Comparison of ENCODE assay signal across 8 mouse cellular contexts in the genomic region with DNA sequence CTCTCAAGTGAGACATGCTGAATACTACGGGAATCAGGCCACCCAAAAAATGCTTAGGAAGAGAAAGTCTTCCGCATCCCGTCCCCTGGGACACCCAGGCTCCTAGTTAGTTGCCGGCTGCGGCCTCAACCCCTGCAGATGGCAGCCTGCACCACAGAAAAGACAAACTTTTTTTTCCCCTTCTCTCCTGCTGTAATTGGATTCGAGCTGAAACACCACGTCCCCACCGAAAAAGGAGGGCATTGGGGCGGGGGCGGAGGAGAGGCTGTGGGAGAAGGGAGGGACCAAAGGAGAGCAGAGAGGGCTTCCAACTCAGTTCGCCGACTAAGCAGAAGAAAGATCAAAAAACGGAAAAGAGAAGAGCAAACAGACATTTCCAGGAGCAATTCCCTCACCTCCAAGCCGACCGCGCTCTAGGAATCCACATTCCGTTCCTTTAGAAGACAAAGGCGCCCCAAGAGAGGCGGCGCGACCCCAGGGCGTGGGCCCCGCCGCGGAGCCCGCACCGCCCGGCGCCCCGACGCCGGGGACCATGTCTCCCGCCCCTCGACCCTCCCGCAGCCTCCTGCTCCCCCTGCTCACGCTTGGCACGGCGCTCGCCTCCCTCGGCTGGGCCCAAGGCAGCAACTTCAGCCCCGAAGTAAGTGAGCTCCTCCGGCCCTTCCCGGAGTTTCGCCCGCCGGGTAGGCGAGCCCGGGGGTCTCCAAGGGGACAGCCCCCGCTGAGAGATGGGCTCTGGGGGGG. TPM values are rescaled to one million over a fixed set of nuclear protein-coding genes. Genes with fewer than 3 reads are reported as not detected.
DNase-seq lines count a peak whose midpoint lies in the region; ATAC-seq and TF ChIP-seq lines count a peak whose summit lies in the region.

A gene (plus strand): TSS at position 279 of the 744 bp plus-strand sequence.

- no peaks in the 10 kb centered on the region for H3K9me3 ChIP-seq in hindbrain, embryonic 16.5 days (ENCODE audit: control insufficient read depth, low read length)
- H3K9me3 ChIP-seq in limb, embryonic 13.5 days, result no peaks in the 10 kb centered on the region
- H3K9me3 ChIP-seq in midbrain, embryonic 14.5 days (ENCODE audit: control insufficient read depth, low read length), result no peaks in the 10 kb centered on the region

- 2% methylated on average over 48 of the region's 49 CpGs for WGBS in cerebellum, adult 2 months
- WGBS in hindbrain, embryonic 16.5 days, result under 1% methylated on average over 48 of the region's 49 CpGs
- under 1% methylated on average over 45 of the region's 49 CpGs for WGBS in limb, embryonic 13.5 days
- WGBS in midbrain, embryonic 14.5 days, result under 1% methylated on average over 49 of the region's 49 CpGs

- H3K36me3 ChIP-seq in hindbrain, embryonic 16.5 days (ENCODE audit: control insufficient read depth, insufficient read depth, low read length), result 0 out of 2 replicates have a peak, but pooled peaks cover 5% of the 10 kb centered on the region
- peaks cover 27% of the 10 kb centered on the region for H3K36me3 ChIP-seq in limb, embryonic 13.5 days
- peaks cover 6% of the 10 kb centered on the region; the same call in 1 of the 2 replicates for H3K36me3 ChIP-seq in midbrain, embryonic 14.5 days (ENCODE audit: control insufficient read depth, insufficient read depth, low read length)

- peaks cover 9% of the 10 kb centered on the region; the same call in 1 of the 2 replicates for H3K27me3 ChIP-seq in cerebellum, adult 2 months (ENCODE audit: control insufficient read depth, insufficient read depth, low read length)
- peaks cover 3% of the 10 kb centered on the region; the same call in 1 of the 2 replicates for H3K27me3 ChIP-seq in hindbrain, embryonic 16.5 days (replicated peaks; ENCODE audit: control insufficient read depth, insufficient read depth, low read length)
- no peaks in the 10 kb centered on the region for H3K27me3 ChIP-seq in limb, embryonic 13.5 days
- no peaks in the 10 kb centered on the region for H3K27me3 ChIP-seq in midbrain, embryonic 14.5 days (ENCODE audit: control insufficient read depth, insufficient read depth, low read length)

- peak within 1 kb of the TSS; percentile 29 for H3K4me3 ChIP-seq in cerebellum, adult 2 months (replicated peaks; ENCODE audit: insufficient read depth, low read depth, low read length)
- peak within 1 kb of the TSS; percentile 63 for H3K4me3 ChIP-seq in hindbrain, embryonic 16.5 days (ENCODE audit: low read length)
- peak within 1 kb of the TSS; percentile 95 for H3K4me3 ChIP-seq in limb, embryonic 13.5 days
- peak within 1 kb of the TSS; percentile 55 for H3K4me3 ChIP-seq in midbrain, embryonic 14.5 days (replicated peaks; ENCODE audit: low read depth, low read length)

- peak; percentile 49; the same call in 1 of the 2 replicates for ATAC-seq in hindbrain, embryonic 16.5 days
- peak; percentile 79 for ATAC-seq in limb, embryonic 13.5 days (ENCODE audit: low FRiP score, low read depth)
- peak; percentile 36; the same call in 1 of the 2 replicates for ATAC-seq in midbrain, embryonic 14.5 days (ENCODE audit: low FRiP score, low TSS enrichment)

- peak within 1 kb of the TSS; percentile 78 for H3K4me2 ChIP-seq in hindbrain, embryonic 16.5 days (ENCODE audit: low read length)
- peak within 1 kb of the TSS; percentile 96 for H3K4me2 ChIP-seq in limb, embryonic 13.5 days (replicated peaks)
- peak within 1 kb of the TSS; percentile 67 for H3K4me2 ChIP-seq in midbrain, embryonic 14.5 days (ENCODE audit: low read length)

- TF ChIP-seq CTCF in cerebellum, adult 2 months (IDR thresholded peaks at IDR 0.05; ENCODE audit: borderline replicate concordance, insufficient read depth, low read depth, low read length), result no peak

- H3K27ac ChIP-seq in cerebellum, adult 2 months (ENCODE audit: insufficient read depth, low read length), result no peak within 1 kb of the TSS
- peak within 1 kb of the TSS; percentile 90 for H3K27ac ChIP-seq in hindbrain, embryonic 16.5 days (ENCODE audit: low read depth, low read length)
- H3K27ac ChIP-seq in limb, embryonic 13.5 days, result peak within 1 kb of the TSS; percentile 98
- H3K27ac ChIP-seq in midbrain, embryonic 14.5 days (replicated peaks; ENCODE audit: low read depth, low read length), result peak within 1 kb of the TSS; percentile 84

- peak within 1 kb of the TSS; percentile 78 for H3K9ac ChIP-seq in hindbrain, embryonic 16.5 days (ENCODE audit: low read depth, low read length)
- H3K9ac ChIP-seq in limb, embryonic 13.5 days, result peak within 1 kb of the TSS; percentile 99
- H3K9ac ChIP-seq in midbrain, embryonic 14.5 days (replicated peaks; ENCODE audit: low read length), result peak within 1 kb of the TSS; percentile 78

- TF ChIP-seq POLR2A in cerebellum, adult 2 months (IDR thresholded peaks at IDR 0.05; ENCODE audit: borderline replicate concordance, insufficient read depth, low read length), result no peak

- DNase-seq in cerebellum, adult 2 months, result peak in 1 of 2 experiments; percentile 35
- no peak for DNase-seq in cerebellum, adult 11 months
- DNase-seq in brain, adult 2 months (ENCODE audit: low read depth, low spot score), result peak; percentile 57
- peak; percentile 36 to 51 for DNase-seq in gastrocnemius, adult 8-10 months (ENCODE audit: low spot score in 2 of 2)
- peak; percentile 83 for DNase-seq in midbrain, embryonic 14.5 days
- peak; percentile 86 for DNase-seq in testis, postnatal 10 days (ENCODE audit: low spot score)

- no peaks in the 10 kb centered on the region; the same call in 1 of the 2 replicates for H3K4me1 ChIP-seq in cerebellum, adult 2 months (ENCODE audit: control insufficient read depth, insufficient read depth, low read length)
- H3K4me1 ChIP-seq in hindbrain, embryonic 16.5 days (ENCODE audit: control insufficient read depth, insufficient read depth, low read depth, low read length), result peaks cover 21% of the 10 kb centered on the region
- H3K4me1 ChIP-seq in limb, embryonic 13.5 days, result peaks cover 56% of the 10 kb centered on the region
- H3K4me1 ChIP-seq in midbrain, embryonic 14.5 days (ENCODE audit: control insufficient read depth, insufficient read depth, low read length), result peaks cover 29% of the 10 kb centered on the region

RNA-seq across cellular contexts. Expression of the gene that starts here (rescaled TPM):
- polyA plus RNA-seq in cerebellum, adult 2 months (2012; rRNA removed), result 14.9 and 15.9 TPM in 2 replicates
- 1 to 10 TPM; 2.8 to 6.3 (median 3.7) TPM for total RNA-seq in gastrocnemius, adult 8-10 months (2022)
- 45.1 and 56.1 TPM in 2 replicates for polyA plus RNA-seq in hindbrain, embryonic 16.5 days (2015; fragmentation: Nextera tagmentation; extraction: Ambion mirVana)
- 198 and 204 TPM in 2 replicates for polyA plus RNA-seq in limb, embryonic 13.5 days (2015; fragmentation: Nextera tagmentation; extraction: Ambion mirVana)
- polyA plus RNA-seq in midbrain, embryonic 14.5 days (2014; fragmentation: Nextera tagmentation; extraction: Ambion mirVana), result 36.2 and 58.5 TPM in 2 replicates

Comparison
In these comparisons a context has a peak if more than half of its experiments do, and no peak if none do; other contexts are left out.
1. H3K4me3 ChIP-seq: peak in every context shown above with its lines; median percentile 95 in limb, embryonic 13.5 days; 63 in hindbrain, embryonic 16.5 days; 55 in midbrain, embryonic 14.5 days; 29 in cerebellum, adult 2 months.